Mouse (Mus musculus): ENCODE data around the gene Gdf7.

Gdf7 gene

DNA sequence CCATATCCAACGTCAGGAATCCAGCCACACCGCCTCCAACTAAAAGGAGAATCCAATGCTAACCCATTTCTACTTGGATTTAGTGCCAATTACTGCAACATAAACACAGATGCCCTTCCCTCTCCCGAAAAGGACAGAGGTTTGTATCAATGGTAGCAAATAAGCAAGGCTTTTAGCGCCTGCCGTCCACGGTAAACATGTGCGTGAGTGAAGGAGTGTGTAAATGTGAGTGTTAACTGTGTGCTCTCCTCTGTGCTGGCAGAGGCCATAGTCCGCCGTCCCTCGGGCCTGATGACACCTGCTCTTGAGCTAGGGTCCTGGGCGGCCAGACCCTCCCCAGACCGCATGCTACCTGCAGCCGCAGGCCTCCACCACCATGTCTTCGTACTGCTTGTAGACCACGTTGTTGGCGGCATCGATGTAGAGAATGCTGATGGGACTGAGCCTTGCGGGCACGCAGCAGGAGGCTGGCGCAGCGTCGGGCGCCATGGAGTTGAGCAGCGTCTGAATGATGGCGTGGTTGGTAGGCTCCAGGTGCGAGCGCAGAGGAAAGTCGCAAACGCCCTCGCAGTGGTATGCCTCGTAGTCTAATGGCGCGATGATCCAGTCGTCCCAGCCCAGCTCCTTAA, 4.1 kb downstream of the Gdf7 start:
- DNase-seq (ENCODE audit: low spot score) = no peak

GRCm38 (mm10) chr12:8296154-8296553, 5.6 kb downstream of the Gdf7 start:
- no peak for DNase-seq (ENCODE audit: low spot score)

DNA sequence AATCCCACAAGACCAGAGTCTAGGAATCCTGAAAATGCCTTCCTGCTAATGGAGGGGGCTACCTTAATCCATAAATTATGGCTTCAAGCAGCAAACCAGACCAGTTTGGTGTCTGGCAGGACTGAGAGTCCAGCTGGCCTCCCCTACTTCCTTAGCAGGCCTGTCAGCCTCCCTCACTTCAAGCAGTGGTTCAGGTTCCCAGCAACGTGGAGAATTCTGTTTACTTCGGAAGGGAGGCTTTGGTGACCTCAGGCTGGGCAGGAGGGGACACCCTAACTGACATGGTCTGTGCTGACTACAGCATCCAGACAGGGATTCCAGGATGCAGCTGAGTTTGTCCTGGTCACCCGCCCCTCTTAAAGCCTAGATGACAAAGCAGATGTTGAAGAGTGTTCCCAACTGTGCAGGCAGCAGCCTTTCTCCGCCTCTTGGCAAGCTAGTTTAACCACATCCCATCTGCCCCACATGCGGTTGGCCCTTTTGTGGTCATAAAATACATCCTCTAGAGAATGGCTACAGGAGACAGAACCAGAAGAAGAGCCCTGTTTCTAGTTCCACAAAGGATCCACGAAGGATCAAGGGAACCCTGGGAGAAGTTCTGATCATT, 6.3 kb downstream of the Gdf7 start:
- DNase-seq (ENCODE audit: low spot score) = no peak

- no peak for DNase-seq (ENCODE audit: low spot score)
These were observed 10.4 kb downstream of the Gdf7 start for GRCm38 (mm10) chr12:8291157-8291853.

DNA sequence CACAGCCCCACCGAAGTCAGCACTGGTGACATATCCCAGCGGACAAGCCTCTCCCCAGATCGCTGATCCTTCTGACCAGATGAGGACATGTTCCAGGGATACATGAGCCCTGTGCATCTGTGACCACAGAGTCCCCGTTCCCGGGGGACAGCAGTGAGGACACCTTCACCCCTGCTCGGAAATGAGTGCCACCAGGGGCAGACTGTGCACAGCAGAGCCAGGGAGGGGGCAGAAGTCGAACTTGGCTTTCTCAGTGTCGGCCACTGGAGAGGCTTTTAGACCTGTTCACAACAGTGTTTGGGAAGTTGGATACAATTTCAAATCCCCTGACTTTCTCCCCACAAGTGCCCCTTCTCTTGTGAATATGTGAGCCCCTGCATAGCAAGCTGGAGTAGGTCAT, 12.3 kb downstream of the Gdf7 start:
- DNase-seq (ENCODE audit: low spot score) = no peak

GRCm38 (mm10) chr12:8289099-8289498, 12.7 kb downstream of the Gdf7 start:
- no peak for DNase-seq (ENCODE audit: low spot score)

DNA sequence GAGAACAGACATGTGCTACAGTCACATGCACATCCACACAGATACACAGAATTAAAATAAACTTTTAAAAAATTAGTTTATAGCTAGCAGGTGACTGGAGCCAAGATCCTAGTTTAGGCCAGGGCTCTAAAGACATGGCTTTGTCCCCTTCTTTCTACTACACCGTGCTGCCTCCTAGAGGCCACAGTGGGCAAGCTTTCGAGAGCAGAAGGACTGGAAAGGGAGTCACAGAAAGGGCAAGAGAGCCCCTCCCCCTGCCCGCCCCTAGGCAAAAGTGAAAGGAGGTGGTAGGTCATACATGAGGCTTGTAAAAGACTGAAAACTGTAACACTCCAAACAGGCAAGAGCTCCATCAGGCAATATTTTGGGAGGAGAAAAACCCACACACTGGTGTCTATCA, 13.8 kb downstream of the Gdf7 start:
- no peak for DNase-seq (ENCODE audit: low spot score)

DNA sequence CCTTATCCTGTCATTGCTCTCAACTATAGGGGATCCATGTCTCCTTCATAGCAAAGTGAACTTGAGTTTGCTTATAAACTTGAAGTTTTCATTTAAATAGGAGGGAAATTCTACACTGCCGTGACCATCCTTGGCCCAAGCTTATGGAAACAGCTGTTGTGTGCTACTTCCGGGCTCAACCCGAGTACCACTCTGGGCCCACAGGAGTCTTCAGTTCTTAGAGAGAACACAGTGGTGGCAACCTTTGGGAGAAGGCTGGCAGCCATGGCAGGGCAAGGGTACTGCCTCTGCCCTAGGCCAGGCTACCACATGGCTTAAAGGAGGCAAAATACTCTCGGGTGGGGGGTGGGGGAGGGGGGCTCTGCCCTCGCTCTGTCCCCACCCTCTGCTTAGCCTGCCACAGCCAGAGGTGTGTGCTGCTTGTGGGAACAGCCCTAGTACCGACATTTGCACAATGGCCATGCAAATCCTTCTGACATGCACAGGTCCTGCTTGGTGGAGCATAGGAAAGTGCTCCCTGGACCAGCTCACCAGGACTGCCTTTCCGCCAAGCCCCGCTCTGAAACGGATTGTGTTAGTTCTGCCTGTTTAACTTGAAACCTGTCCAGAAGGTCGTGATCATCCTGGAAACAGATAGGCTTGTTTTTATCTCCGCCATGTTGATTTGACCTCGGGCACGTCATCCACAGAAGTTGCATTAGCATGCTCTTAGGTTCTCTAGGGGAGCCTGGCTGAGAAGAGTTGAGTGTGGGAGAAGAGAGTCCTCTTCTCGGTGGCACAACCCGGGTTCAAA, 20.3 kb downstream of the Gdf7 start:
- DNase-seq (ENCODE audit: low spot score) = no peak

DNA sequence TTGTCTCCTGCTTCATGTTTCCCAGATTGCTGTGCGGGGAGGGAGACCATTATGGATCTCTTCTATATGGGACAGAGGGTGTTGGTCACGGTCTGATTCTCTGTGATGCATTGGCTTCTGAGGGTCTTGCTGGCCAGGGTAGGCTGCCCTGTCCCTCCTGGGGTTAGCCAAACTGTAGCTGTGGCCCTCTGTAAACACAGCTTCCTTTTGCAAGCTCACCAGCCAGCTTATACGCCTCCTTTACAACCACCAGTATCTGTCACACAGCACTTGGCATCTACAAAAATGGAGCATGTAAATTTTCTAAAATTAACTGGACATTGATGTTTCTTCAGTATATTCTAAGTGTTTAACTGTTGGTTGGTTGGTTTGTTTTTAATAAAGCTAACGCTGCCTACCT, 26.3 kb downstream of the Gdf7 start:
- DNase-seq (ENCODE audit: low spot score) = no peak

DNA sequence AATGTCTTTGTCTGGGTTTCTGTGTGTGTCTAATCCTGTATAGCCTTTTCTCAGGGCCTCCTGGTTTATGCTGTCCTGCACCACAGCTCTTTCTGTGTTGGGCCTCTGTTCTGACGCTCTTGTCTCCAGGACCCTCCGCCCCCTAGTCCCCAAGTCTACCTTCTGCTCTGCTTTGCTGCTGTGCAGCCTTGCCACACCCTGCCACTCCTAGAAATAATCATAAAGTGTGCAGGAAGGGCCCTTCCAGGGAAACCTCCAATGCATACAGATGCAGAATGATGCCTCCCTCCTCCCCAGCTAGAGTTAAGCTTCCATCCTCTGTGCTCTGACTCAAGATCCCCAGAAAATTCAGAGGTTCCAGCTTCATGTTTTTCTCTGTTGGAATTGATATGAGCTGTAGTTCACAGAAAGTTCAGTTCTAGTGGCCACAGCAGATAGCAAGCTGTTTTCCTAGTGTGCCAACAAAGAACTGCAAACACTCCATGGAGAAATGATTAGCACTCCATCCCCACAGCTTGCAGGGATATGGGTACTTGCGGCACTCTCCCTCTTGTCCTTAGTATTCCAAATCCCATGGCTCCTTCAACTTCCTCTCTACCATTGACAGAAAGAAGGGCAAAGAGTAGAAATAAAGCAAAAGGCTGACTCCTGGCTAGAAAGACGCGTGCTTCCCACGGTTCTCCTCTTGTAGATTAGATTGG, 28.1 kb downstream of the Gdf7 start:
- no peak for DNase-seq (ENCODE audit: low spot score)

DNA sequence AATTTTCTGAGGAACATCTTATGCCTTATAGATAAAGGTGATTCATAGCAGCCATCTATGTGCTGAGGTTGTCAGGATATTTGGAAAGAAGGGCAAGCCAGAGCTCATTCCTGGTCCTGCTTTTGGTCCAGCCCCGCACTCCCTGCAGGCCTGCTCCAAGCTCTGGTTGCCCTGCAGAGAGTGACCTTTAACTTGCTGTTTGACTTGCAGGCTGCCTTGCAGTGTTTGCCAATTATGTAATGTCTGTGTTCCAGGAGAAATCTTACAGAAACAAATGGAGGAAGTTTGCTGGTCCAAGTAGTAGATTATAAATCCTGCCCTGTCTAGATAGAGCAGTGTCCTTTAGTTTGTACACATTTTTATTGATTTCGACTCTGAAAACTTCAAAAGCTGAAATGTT, 30.3 kb downstream of the Gdf7 start:
- no peak for DNase-seq (ENCODE audit: low spot score)

- DNase-seq (ENCODE audit: low spot score) = no peak
These were observed 32.1 kb downstream of the Gdf7 start for GRCm38 (mm10) chr12:8269627-8270026.

GRCm38 (mm10) chr12:8266311-8266710, 35.4 kb downstream of the Gdf7 start:
- no peak for DNase-seq (ENCODE audit: low spot score)

GRCm38 (mm10) chr12:8260297-8260696, 41.5 kb downstream of the Gdf7 start:
- DNase-seq (ENCODE audit: low spot score) = no peak
